Mouse (Mus musculus): ENCODE data around the gene Lipt2. TPM values are rescaled to one million over a fixed set of nuclear protein-coding genes. Genes with fewer than 3 reads are reported as not detected.

Gene Lipt2
- polyA plus RNA-seq (2015; fragmentation: Nextera tagmentation; extraction: Ambion mirVana), result 19.7 and 20.1 TPM in 2 replicates

GRCm38 (mm10) chr7:100159105-100159841 is at the start of gene Lipt2:
Lipt2 (plus strand) TSS chr7:100159277.
- peaks cover 6% of the 10 kb centered on the region; the same call in 1 of the 2 replicates for H3K4me1 ChIP-seq (replicated peaks; ENCODE audit: insufficient read depth, low read length)
- no peaks in the 10 kb centered on the region for H3K9me3 ChIP-seq (replicated peaks; ENCODE audit: low read length)
- H3K27ac ChIP-seq, result peak within 1 kb of the TSS; percentile 99
- peak; percentile 36; the same call in 1 of the 2 replicates for TF ChIP-seq CTCF (IDR thresholded peaks at IDR 0.05; ENCODE audit: low read depth)
- under 1% methylated on average over 71 of the region's 78 CpGs for WGBS
- peaks cover 5% of the 10 kb centered on the region; the same call in 1 of the 2 replicates for H3K36me3 ChIP-seq (ENCODE audit: insufficient read depth, low read length)
- DNase-seq (ENCODE audit: low spot score) (peak; percentile 92), ATAC-seq (replicated peaks; ENCODE audit: low FRiP score, low read depth) (peak; percentile 96)
- H3K27me3 ChIP-seq (ENCODE audit: insufficient read depth, low read length), result no peaks in the 10 kb centered on the region
- peak within 1 kb of the TSS; percentile 90 for H3K9ac ChIP-seq (ENCODE audit: low read depth, low read length)
- H3K4me3 ChIP-seq (replicated peaks; ENCODE audit: low read depth, low read length), result peak within 1 kb of the TSS; percentile 84
- H3K4me2 ChIP-seq (ENCODE audit: low read length), result peak within 1 kb of the TSS; percentile 99

GRCm38 (mm10) chr7:100111506-100111905 is 47.6 kb upstream of the Lipt2 start:
- no peak overlapping the region for H3K27ac ChIP-seq
- H3K36me3 ChIP-seq (ENCODE audit: insufficient read depth, low read length), result peaks cover 12% of the 10 kb centered on the region; the same call in 1 of the 2 replicates
- no peaks in the 10 kb centered on the region for H3K4me1 ChIP-seq (replicated peaks; ENCODE audit: insufficient read depth, low read length)
- no peak for ATAC-seq (replicated peaks; ENCODE audit: low FRiP score, low read depth)
- no peak for DNase-seq (ENCODE audit: low spot score)
- WGBS, result 71% methylated on average over 10 of the region's 10 CpGs
- no peak overlapping the region for H3K4me2 ChIP-seq (ENCODE audit: low read length)
- H3K9ac ChIP-seq (ENCODE audit: low read depth, low read length), result no peak overlapping the region
- no peak overlapping the region for H3K4me3 ChIP-seq (replicated peaks; ENCODE audit: low read depth, low read length)
- H3K27me3 ChIP-seq (ENCODE audit: insufficient read depth, low read length), result no peaks in the 10 kb centered on the region
- no peak for TF ChIP-seq CTCF (IDR thresholded peaks at IDR 0.05; ENCODE audit: low read depth)
- H3K9me3 ChIP-seq (replicated peaks; ENCODE audit: low read length), result no peaks in the 10 kb centered on the region

- Histone ChIP-seq H3K36me3 (ENCODE audit: insufficient read depth, low read length) (0 out of 2 replicates have a peak, but pooled peaks cover 6% of the 10 kb centered on the region), H3K9ac (ENCODE audit: low read depth, low read length) (no peak overlapping the region), H3K9me3 (replicated peaks; ENCODE audit: low read length) (no peaks in the 10 kb centered on the region), H3K27me3 (ENCODE audit: insufficient read depth, low read length) (no peaks in the 10 kb centered on the region), H3K4me3 (replicated peaks; ENCODE audit: low read depth, low read length) (no peak overlapping the region), H3K27ac (no peak overlapping the region), H3K4me2 (ENCODE audit: low read length) (no peak overlapping the region), H3K4me1 (replicated peaks; ENCODE audit: insufficient read depth, low read length) (no peaks in the 10 kb centered on the region)
- ATAC-seq (replicated peaks; ENCODE audit: low FRiP score, low read depth), result no peak
- no peak for TF ChIP-seq CTCF (IDR thresholded peaks at IDR 0.05; ENCODE audit: low read depth)
- WGBS, result 80% methylated on average over 7 of the region's 7 CpGs
- DNase-seq (ENCODE audit: low spot score), result no peak
Measured at GRCm38 (mm10) chr7:100113821-100114220, 45.3 kb upstream of the Lipt2 start.

GRCm38 (mm10) chr7:100114279-100114678 is 44.8 kb upstream of the Lipt2 start:
- Histone ChIP-seq H3K36me3 (ENCODE audit: insufficient read depth, low read length) (0 out of 2 replicates have a peak, but pooled peaks cover 6% of the 10 kb centered on the region), H3K9ac (ENCODE audit: low read depth, low read length) (no peak overlapping the region), H3K4me3 (replicated peaks; ENCODE audit: low read depth, low read length) (no peak overlapping the region), H3K27ac (no peak overlapping the region), H3K4me2 (ENCODE audit: low read length) (no peak overlapping the region), H3K4me1 (replicated peaks; ENCODE audit: insufficient read depth, low read length) (no peaks in the 10 kb centered on the region), H3K9me3 (replicated peaks; ENCODE audit: low read length) (no peaks in the 10 kb centered on the region), H3K27me3 (ENCODE audit: insufficient read depth, low read length) (no peaks in the 10 kb centered on the region)
- no peak for TF ChIP-seq CTCF (IDR thresholded peaks at IDR 0.05; ENCODE audit: low read depth)
- ATAC-seq (replicated peaks; ENCODE audit: low FRiP score, low read depth) (no peak), DNase-seq (ENCODE audit: low spot score) (no peak)
- 78% methylated on average over 6 of the region's 6 CpGs for whole genome bisulfite sequencing

- Histone ChIP-seq H3K4me3 (replicated peaks; ENCODE audit: low read depth, low read length) (peak overlapping the region; percentile 88), H3K9me3 (replicated peaks; ENCODE audit: low read length) (no peaks in the 10 kb centered on the region), H3K27me3 (ENCODE audit: insufficient read depth, low read length) (no peaks in the 10 kb centered on the region), H3K4me2 (ENCODE audit: low read length) (peak overlapping the region; percentile 82), H3K9ac (ENCODE audit: low read depth, low read length) (peak overlapping the region; percentile 89), H3K27ac (peak overlapping the region; percentile 88), H3K4me1 (replicated peaks; ENCODE audit: insufficient read depth, low read length) (no peaks in the 10 kb centered on the region; the same call in 1 of the 2 replicates), H3K36me3 (ENCODE audit: insufficient read depth, low read length) (no peaks in the 10 kb centered on the region)
- no peak for TF ChIP-seq CTCF (IDR thresholded peaks at IDR 0.05; ENCODE audit: low read depth)
- ATAC-seq (replicated peaks; ENCODE audit: low FRiP score, low read depth) (peak; percentile 52), DNase-seq (ENCODE audit: low spot score) (peak; percentile 66)
- under 1% methylated on average over 25 of the region's 25 CpGs for WGBS
Measured at GRCm38 (mm10) chr7:100120791-100121261, 38.3 kb upstream of the Lipt2 start.

GRCm38 (mm10) chr7:100121376-100121789 is 37.7 kb upstream of the Lipt2 start, which contains the start of gene Pold3:
Pold3 (minus strand) TSS chr7:100121565.
- Histone ChIP-seq H3K27ac (peak within 1 kb of the TSS; percentile 88), H3K4me3 (replicated peaks; ENCODE audit: low read depth, low read length) (peak within 1 kb of the TSS; percentile 88), H3K9ac (ENCODE audit: low read depth, low read length) (peak within 1 kb of the TSS; percentile 89), H3K9me3 (replicated peaks; ENCODE audit: low read length) (no peaks in the 10 kb centered on the region), H3K4me2 (ENCODE audit: low read length) (peak within 1 kb of the TSS; percentile 82), H3K4me1 (replicated peaks; ENCODE audit: insufficient read depth, low read length) (no peaks in the 10 kb centered on the region; the same call in 1 of the 2 replicates), H3K36me3 (ENCODE audit: insufficient read depth, low read length) (no peaks in the 10 kb centered on the region), H3K27me3 (ENCODE audit: insufficient read depth, low read length) (no peaks in the 10 kb centered on the region)
- peak; percentile 51 for TF ChIP-seq CTCF (IDR thresholded peaks at IDR 0.05; ENCODE audit: low read depth)
- WGBS, result under 1% methylated on average over 33 of the region's 33 CpGs
- DNase-seq (ENCODE audit: low spot score) (peak; percentile 96), ATAC-seq (replicated peaks; ENCODE audit: low FRiP score, low read depth) (peak; percentile 97)
